Comparison of ENCODE assay signal across 20 mouse cellular contexts in the genomic region with DNA sequence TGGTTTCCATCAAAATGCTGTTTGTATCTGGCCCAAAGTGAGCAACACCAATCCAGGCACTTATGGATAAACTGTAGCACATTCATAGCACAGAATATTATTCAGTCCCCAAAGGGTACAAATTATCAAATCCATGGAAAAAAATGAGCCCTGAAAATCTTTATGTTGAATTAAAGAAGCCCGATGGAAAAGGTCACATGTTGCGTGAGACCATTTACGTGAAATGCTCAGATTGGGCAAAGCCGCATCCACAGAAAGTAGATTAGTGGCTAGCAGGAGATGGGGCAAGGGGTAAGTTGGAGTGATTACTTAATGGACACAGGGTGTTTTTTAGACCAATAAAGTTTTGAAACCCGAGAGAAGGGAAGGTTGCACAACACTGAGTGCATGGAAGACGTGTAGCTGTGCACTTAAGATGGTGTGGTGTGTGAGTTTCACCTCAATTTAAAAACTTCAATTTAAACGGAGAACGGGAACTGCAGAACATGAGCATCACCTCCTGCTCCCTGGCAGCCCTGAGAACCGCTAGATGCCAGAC. TPM values are rescaled to one million over a fixed set of nuclear protein-coding genes. Genes with fewer than 3 reads are reported as not detected.
DNase-seq lines count a peak whose midpoint lies in the region; ATAC-seq and TF ChIP-seq lines count a peak whose summit lies in the region.
"Had no signal": no experiment of that assay in that cellular context is flagged by ENCODE, and none has a peak within 500 bp of the region (broad histone marks: within the 10 kb centered on the region; RNA-seq: fewer than 3 reads in every experiment).

No protein-coding gene starts in this region.

- H3K27me3 ChIP-seq in embryonic facial prominence, embryonic 13.5 days: peaks cover 41% of the 10 kb centered on the region
- peaks cover 56% of the 10 kb centered on the region for H3K27me3 ChIP-seq in embryonic facial prominence, embryonic 10.5 days (replicated peaks; ENCODE audit: low read depth, poor library complexity, severe bottlenecking)
- no peaks in the 10 kb centered on the region for H3K27me3 ChIP-seq in myocyte (ENCODE audit: control insufficient read depth, insufficient read depth, insufficient read length)
- peaks cover 28% of the 10 kb centered on the region for H3K27me3 ChIP-seq in forebrain, embryonic 11.5 days (ENCODE audit: control insufficient read depth, insufficient read depth, low read length)

- H3K36me3 ChIP-seq in embryonic facial prominence, embryonic 13.5 days: no peaks in the 10 kb centered on the region
- H3K36me3 ChIP-seq in embryonic facial prominence, embryonic 10.5 days (replicated peaks): no peaks in the 10 kb centered on the region
- H3K36me3 ChIP-seq in myocyte (ENCODE audit: control insufficient read depth, insufficient read depth): no peaks in the 10 kb centered on the region
- no peaks in the 10 kb centered on the region for H3K36me3 ChIP-seq in forebrain, embryonic 11.5 days (ENCODE audit: control insufficient read depth, insufficient read depth, low read length)
- H3K36me3 ChIP-seq: forebrain, embryonic 10.5 days; forebrain, embryonic 15.5 days; heart, embryonic 12.5 days; hindbrain, embryonic 10.5 days had no signal

- H3K27ac ChIP-seq in embryonic facial prominence, embryonic 13.5 days: no peak overlapping the region
- H3K27ac ChIP-seq in embryonic facial prominence, embryonic 10.5 days (replicated peaks): no peak overlapping the region
- H3K27ac ChIP-seq in forebrain, embryonic 11.5 days (ENCODE audit: low read depth, low read length): no peak overlapping the region
- H3K27ac ChIP-seq: forebrain, embryonic 10.5 days; forebrain, embryonic 15.5 days; hindbrain, embryonic 10.5 days; hindbrain, embryonic 14.5 days had no signal

- TF ChIP-seq POLR2A in myocyte (IDR thresholded peaks at IDR 0.05; ENCODE audit: insufficient read length, low read depth): no peak

- H3ac ChIP-seq in myocyte (ENCODE audit: control insufficient read depth, insufficient read length): no peak overlapping the region

- H3K4me3 ChIP-seq in embryonic facial prominence, embryonic 13.5 days: no peak overlapping the region
- no peak overlapping the region for H3K4me3 ChIP-seq in embryonic facial prominence, embryonic 10.5 days
- peak overlapping the region; percentile 1 for H3K4me3 ChIP-seq in myocyte
- no peak overlapping the region for H3K4me3 ChIP-seq in forebrain, embryonic 11.5 days (ENCODE audit: low read depth, low read length)
- H3K4me3 ChIP-seq: erythroblast, embryonic 14.5 days; forebrain, embryonic 10.5 days; forebrain, embryonic 15.5 days; heart, embryonic 12.5 days; hindbrain, embryonic 10.5 days had no signal

- 64% methylated on average over 9 of the region's 9 CpGs for WGBS in embryonic facial prominence, embryonic 13.5 days
- 68% methylated on average over 9 of the region's 9 CpGs for WGBS in embryonic facial prominence, embryonic 10.5 days
- WGBS in forebrain, embryonic 11.5 days: 72% methylated on average over 9 of the region's 9 CpGs

- DNase-seq in embryonic facial prominence, embryonic 10.5 days (ENCODE audit: low spot score): no peak
- DNase-seq in lung, postnatal 36 days: peak; percentile 39
- no peak for DNase-seq in lung, postnatal 25 days (ENCODE audit: low spot score)
- no peak for DNase-seq in ovary, adult 18-20 months (ENCODE audit: low spot score)
- DNase-seq in forebrain, embryonic 11.5 days (ENCODE audit: low spot score): no peak
- DNase-seq: adrenal gland, postnatal 10 days; cerebellum, adult 9-10 months; cerebellum, postnatal 25 days; gastrocnemius, postnatal 14 days had no signal

- H3K79me2 ChIP-seq in myocyte (ENCODE audit: control insufficient read depth, insufficient read depth): peaks cover 15% of the 10 kb centered on the region

- no peak overlapping the region for H3K4me2 ChIP-seq in embryonic facial prominence, embryonic 13.5 days
- peak overlapping the region; percentile 86 for H3K4me2 ChIP-seq in myocyte (ENCODE audit: low read depth)
- H3K4me2 ChIP-seq in forebrain, embryonic 11.5 days (ENCODE audit: low read depth, low read length, severe bottlenecking): no peak overlapping the region
- H3K4me2 ChIP-seq: forebrain, embryonic 15.5 days; heart, embryonic 12.5 days; hindbrain, embryonic 14.5 days had no signal

- H3K4me1 ChIP-seq in embryonic facial prominence, embryonic 13.5 days: peaks cover 17% of the 10 kb centered on the region
- H3K4me1 ChIP-seq in embryonic facial prominence, embryonic 10.5 days: peaks cover 27% of the 10 kb centered on the region
- H3K4me1 ChIP-seq in forebrain, embryonic 11.5 days (replicated peaks; ENCODE audit: control insufficient read depth, insufficient read depth, low read length): peaks cover 13% of the 10 kb centered on the region

- H3K9ac ChIP-seq in embryonic facial prominence, embryonic 13.5 days: peak overlapping the region; percentile 36; the same call in 1 of the 2 replicates
- H3K9ac ChIP-seq in forebrain, embryonic 11.5 days (ENCODE audit: low read length): no peak overlapping the region
- H3K9ac ChIP-seq: forebrain, embryonic 15.5 days; heart, embryonic 12.5 days; hindbrain, embryonic 14.5 days had no signal

- no peak for ATAC-seq in embryonic facial prominence, embryonic 13.5 days (ENCODE audit: insufficient number of reproducible peaks, insufficient read depth, low FRiP score, low TSS enrichment, low read depth)
- peak; percentile 70 for ATAC-seq in granulocyte monocyte progenitor cell, adult 5-6 weeks (replicated peaks; ENCODE audit: poor library complexity, severe bottlenecking)
- ATAC-seq in forebrain, embryonic 11.5 days (replicated peaks; ENCODE audit: low FRiP score): no peak
- ATAC-seq: forebrain, embryonic 15.5 days had no signal

- H3K9me3 ChIP-seq in embryonic facial prominence, embryonic 13.5 days: no peaks in the 10 kb centered on the region
- H3K9me3 ChIP-seq in embryonic facial prominence, embryonic 10.5 days: peaks cover 9% of the 10 kb centered on the region; the same call in 1 of the 2 replicates
- H3K9me3 ChIP-seq in forebrain, embryonic 11.5 days (ENCODE audit: control insufficient read depth, low read length): no peaks in the 10 kb centered on the region; the same call in 1 of the 2 replicates
- H3K9me3 ChIP-seq: forebrain, embryonic 15.5 days had no signal

TF ChIP-seq in myocyte, 11 proteins besides CTCF, POLR2A, EP300 and RAD21:
- TF ChIP-seq E2F4 (IDR thresholded peaks at IDR 0.05; ENCODE audit: insufficient read depth) (no peak), CEBPB (IDR thresholded peaks at IDR 0.05; ENCODE audit: insufficient read depth, poor library complexity, severe bottlenecking) (peak; percentile 88), USF1 (IDR thresholded peaks at IDR 0.05; ENCODE audit: low read depth) (peak; percentile 68)
TF ChIP-seq in myocyte: peak in this region for 2.

RNA-seq across cellular contexts. Expression of a gene that starts 2.9 kb away (rescaled TPM):
- not detected in 2 replicates for polyA plus RNA-seq in embryonic facial prominence, embryonic 13.5 days (2015; fragmentation: Nextera tagmentation; extraction: Ambion mirVana)
- polyA plus RNA-seq in embryonic facial prominence, embryonic 10.5 days (2016; fragmentation: Nextera tagmentation; extraction: Ambion mirVana): not detected in 2 replicates
- 0.32 TPM in 1 of 2 replicates, not detected in the other for total RNA-seq in granulocyte monocyte progenitor cell, adult 5-6 weeks (2014; fragmentation: Nextera tagmentation)
- 0.57 TPM in 1 of 2 replicates, not detected in the other for total RNA-seq in granulocyte monocyte progenitor cell, adult 5-6 weeks (2017)
- 15.4 TPM for polyA plus RNA-seq in myocyte (2012; fragmentation: generic; extraction: Trizol)
- polyA plus RNA-seq in forebrain, embryonic 11.5 days (2014; fragmentation: Nextera tagmentation; extraction: Ambion mirVana): not detected in 2 replicates
- total RNA-seq: gastrocnemius, postnatal 14 days; heart, postnatal 25 days had no signal
- polyA plus RNA-seq: embryonic facial prominence, embryonic 14.5 days; forebrain, embryonic 10.5 days; forebrain, embryonic 15.5 days; heart, embryonic 12.5 days; hindbrain, embryonic 10.5 days; hindbrain, embryonic 14.5 days had no signal

RNA-seq across cellular contexts. Expression of a gene that starts 13.3 kb away (rescaled TPM):
- polyA plus RNA-seq in embryonic facial prominence, embryonic 13.5 days (2015; fragmentation: Nextera tagmentation; extraction: Ambion mirVana): 6.8 TPM in 2 replicates
- 6.2 and 7.4 TPM in 2 replicates for polyA plus RNA-seq in embryonic facial prominence, embryonic 10.5 days (2016; fragmentation: Nextera tagmentation; extraction: Ambion mirVana)
- 0.68 and 1.9 TPM in 2 replicates for total RNA-seq in granulocyte monocyte progenitor cell, adult 5-6 weeks (2014; fragmentation: Nextera tagmentation)
- total RNA-seq in granulocyte monocyte progenitor cell, adult 5-6 weeks (2017): 2.5 and 4.1 TPM in 2 replicates
- 10.7 TPM for polyA plus RNA-seq in myocyte (2012; fragmentation: generic; extraction: Trizol)
- polyA plus RNA-seq in forebrain, embryonic 11.5 days (2014; fragmentation: Nextera tagmentation; extraction: Ambion mirVana): 6.5 and 6.6 TPM in 2 replicates

RNA-seq across cellular contexts. Expression of a gene that starts 16.0 kb away (rescaled TPM):
- 138 and 144 TPM in 2 replicates for polyA plus RNA-seq in embryonic facial prominence, embryonic 13.5 days (2015; fragmentation: Nextera tagmentation; extraction: Ambion mirVana)
- 101 and 109 TPM in 2 replicates for polyA plus RNA-seq in embryonic facial prominence, embryonic 10.5 days (2016; fragmentation: Nextera tagmentation; extraction: Ambion mirVana)
- total RNA-seq in granulocyte monocyte progenitor cell, adult 5-6 weeks (2014; fragmentation: Nextera tagmentation): 33.6 and 94.2 TPM in 2 replicates
- total RNA-seq in granulocyte monocyte progenitor cell, adult 5-6 weeks (2017): 112 and 122 TPM in 2 replicates
- 122 TPM for polyA plus RNA-seq in myocyte (2012; fragmentation: generic; extraction: Trizol)
- 105 TPM in 2 replicates for polyA plus RNA-seq in forebrain, embryonic 11.5 days (2014; fragmentation: Nextera tagmentation; extraction: Ambion mirVana)

RNA-seq across cellular contexts. Expression of a gene that starts 19.5 kb away (rescaled TPM):
- 67.3 and 67.7 TPM in 2 replicates for polyA plus RNA-seq in embryonic facial prominence, embryonic 13.5 days (2015; fragmentation: Nextera tagmentation; extraction: Ambion mirVana)
- polyA plus RNA-seq in embryonic facial prominence, embryonic 10.5 days (2016; fragmentation: Nextera tagmentation; extraction: Ambion mirVana): 49.5 and 55.0 TPM in 2 replicates
- total RNA-seq in granulocyte monocyte progenitor cell, adult 5-6 weeks (2014; fragmentation: Nextera tagmentation): 30.1 and 32.7 TPM in 2 replicates
- 10.9 and 12.2 TPM in 2 replicates for total RNA-seq in granulocyte monocyte progenitor cell, adult 5-6 weeks (2017)
- 69.9 TPM for polyA plus RNA-seq in myocyte (2012; fragmentation: generic; extraction: Trizol)
- 34.6 and 42.0 TPM in 2 replicates for polyA plus RNA-seq in forebrain, embryonic 11.5 days (2014; fragmentation: Nextera tagmentation; extraction: Ambion mirVana)

RNA-seq across cellular contexts. Expression of a gene that starts 19.7 kb away (rescaled TPM):
- polyA plus RNA-seq in embryonic facial prominence, embryonic 13.5 days (2015; fragmentation: Nextera tagmentation; extraction: Ambion mirVana): 278 and 306 TPM in 2 replicates
- 222 and 242 TPM in 2 replicates for polyA plus RNA-seq in embryonic facial prominence, embryonic 10.5 days (2016; fragmentation: Nextera tagmentation; extraction: Ambion mirVana)
- total RNA-seq in granulocyte monocyte progenitor cell, adult 5-6 weeks (2014; fragmentation: Nextera tagmentation): 160 and 218 TPM in 2 replicates
- total RNA-seq in granulocyte monocyte progenitor cell, adult 5-6 weeks (2017): 119 and 145 TPM in 2 replicates
- polyA plus RNA-seq in myocyte (2012; fragmentation: generic; extraction: Trizol): 481 TPM
- polyA plus RNA-seq in forebrain, embryonic 11.5 days (2014; fragmentation: Nextera tagmentation; extraction: Ambion mirVana): 193 and 202 TPM in 2 replicates

Comparison
In these comparisons a context has a peak if more than half of its experiments do, and no peak if none do; other contexts are left out.
1. RNA of a gene that starts 2.9 kb away (polyA plus RNA-seq): 15.4 TPM in myocyte (single experiment); not detected in embryonic facial prominence, embryonic 13.5 days, not detected in embryonic facial prominence, embryonic 10.5 days and not detected in forebrain, embryonic 11.5 days; every median in the first group is over 10 times any median in the second.